Mouse (Mus musculus): ENCODE data around the gene Sorcs1. TPM values are rescaled to one million over a fixed set of nuclear protein-coding genes. Genes with fewer than 3 reads are reported as not detected.

Gene Sorcs1
- polyA plus RNA-seq, 1 experiment: 3.3 TPM

DNA sequence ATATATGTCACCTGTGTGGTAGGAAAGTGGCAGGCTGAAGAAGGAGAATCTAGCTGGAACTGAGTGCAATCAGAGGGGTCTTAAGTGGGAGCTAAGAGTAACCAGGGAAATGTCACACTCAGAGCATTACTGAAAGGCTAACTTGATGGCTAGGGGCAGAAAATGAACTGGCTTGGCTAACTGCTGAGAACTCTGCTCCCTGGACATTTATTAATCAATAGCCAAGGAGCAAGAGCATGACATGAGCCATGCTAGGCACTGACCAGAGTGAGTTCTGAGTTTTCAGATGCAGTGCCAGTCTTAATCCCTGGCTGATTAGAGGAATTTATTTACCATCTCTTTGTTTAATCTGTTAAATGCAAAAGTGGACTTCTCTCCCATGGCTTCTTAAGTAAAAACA is 95.5 kb downstream of the Sorcs1 start:
- Histone ChIP-seq H3K27ac (ENCODE audit: insufficient read depth, low read length) (no peak overlapping the region), H3K4me3 (ENCODE audit: insufficient read depth, low read length) (no peak overlapping the region), H3K4me1 (ENCODE audit: control insufficient read depth, insufficient read depth, low read length) (no peaks in the 10 kb centered on the region)
- no peak for TF ChIP-seq CTCF (IDR thresholded peaks at IDR 0.05; ENCODE audit: borderline replicate concordance, insufficient read depth, low read length)
- no peak for TF ChIP-seq POLR2A (IDR thresholded peaks at IDR 0.05; ENCODE audit: low read depth, low read length)

- Histone ChIP-seq H3K27ac (ENCODE audit: insufficient read depth, low read length) (no peak overlapping the region), H3K4me3 (ENCODE audit: insufficient read depth, low read length) (no peak overlapping the region), H3K4me1 (ENCODE audit: control insufficient read depth, insufficient read depth, low read length) (peaks cover 5% of the 10 kb centered on the region)
- TF ChIP-seq CTCF (IDR thresholded peaks at IDR 0.05; ENCODE audit: borderline replicate concordance, insufficient read depth, low read length): no peak
These were observed 108.7 kb downstream of the Sorcs1 start for GRCm38 (mm10) chr19:50569669-50570195.

GRCm38 (mm10) chr19:50566306-50566705 is 112.1 kb downstream of the Sorcs1 start:
- no peak overlapping the region for H3K4me3 ChIP-seq (ENCODE audit: insufficient read depth, low read length)
- TF ChIP-seq CTCF (IDR thresholded peaks at IDR 0.05; ENCODE audit: borderline replicate concordance, insufficient read depth, low read length) (no peak), POLR2A (IDR thresholded peaks at IDR 0.05; ENCODE audit: low read depth, low read length) (no peak)
- H3K4me1 ChIP-seq (ENCODE audit: control insufficient read depth, insufficient read depth, low read length): peaks cover 5% of the 10 kb centered on the region
- peak overlapping the region; percentile 82 for H3K27ac ChIP-seq (ENCODE audit: insufficient read depth, low read length)

DNA sequence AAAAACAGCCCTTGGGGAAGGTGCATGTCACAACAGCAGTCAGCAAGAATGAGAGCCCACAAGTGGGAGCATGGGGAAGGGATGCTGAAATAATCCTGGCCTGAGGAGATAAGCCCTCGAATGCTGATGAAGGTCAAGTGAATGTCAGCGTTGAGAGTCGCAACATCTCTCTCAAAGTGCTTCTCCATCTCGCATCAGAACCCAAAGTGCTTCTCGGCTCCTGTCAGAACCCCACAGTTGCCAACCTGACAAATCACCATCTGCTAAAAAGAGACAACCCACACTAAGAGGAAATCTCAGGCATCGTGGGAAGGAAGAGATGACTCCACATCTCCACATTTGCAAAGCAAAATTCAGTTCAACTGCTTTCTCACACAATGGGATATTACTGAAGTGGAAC is 119.7 kb downstream of the Sorcs1 start:
- no peaks in the 10 kb centered on the region for H3K4me1 ChIP-seq (ENCODE audit: control insufficient read depth, insufficient read depth, low read length)
- no peak overlapping the region for H3K27ac ChIP-seq (ENCODE audit: insufficient read depth, low read length)
- no peak overlapping the region for H3K4me3 ChIP-seq (ENCODE audit: insufficient read depth, low read length)
- no peak for TF ChIP-seq CTCF (IDR thresholded peaks at IDR 0.05; ENCODE audit: borderline replicate concordance, insufficient read depth, low read length)
- no peak for TF ChIP-seq POLR2A (IDR thresholded peaks at IDR 0.05; ENCODE audit: low read depth, low read length)

- no peaks in the 10 kb centered on the region for H3K4me1 ChIP-seq (ENCODE audit: control insufficient read depth, insufficient read depth, low read length)
- no peak overlapping the region for H3K4me3 ChIP-seq (ENCODE audit: insufficient read depth, low read length)
- no peak overlapping the region for H3K27ac ChIP-seq (ENCODE audit: insufficient read depth, low read length)
- TF ChIP-seq POLR2A (IDR thresholded peaks at IDR 0.05; ENCODE audit: low read depth, low read length) (no peak), CTCF (IDR thresholded peaks at IDR 0.05; ENCODE audit: borderline replicate concordance, insufficient read depth, low read length) (no peak)
These were observed 144.4 kb downstream of the Sorcs1 start for GRCm38 (mm10) chr19:50534031-50534430.

- TF ChIP-seq CTCF (IDR thresholded peaks at IDR 0.05; ENCODE audit: borderline replicate concordance, insufficient read depth, low read length) (no peak), POLR2A (IDR thresholded peaks at IDR 0.05; ENCODE audit: low read depth, low read length) (no peak)
These were observed 150.6 kb downstream of the Sorcs1 start for GRCm38 (mm10) chr19:50527835-50528234.

DNA sequence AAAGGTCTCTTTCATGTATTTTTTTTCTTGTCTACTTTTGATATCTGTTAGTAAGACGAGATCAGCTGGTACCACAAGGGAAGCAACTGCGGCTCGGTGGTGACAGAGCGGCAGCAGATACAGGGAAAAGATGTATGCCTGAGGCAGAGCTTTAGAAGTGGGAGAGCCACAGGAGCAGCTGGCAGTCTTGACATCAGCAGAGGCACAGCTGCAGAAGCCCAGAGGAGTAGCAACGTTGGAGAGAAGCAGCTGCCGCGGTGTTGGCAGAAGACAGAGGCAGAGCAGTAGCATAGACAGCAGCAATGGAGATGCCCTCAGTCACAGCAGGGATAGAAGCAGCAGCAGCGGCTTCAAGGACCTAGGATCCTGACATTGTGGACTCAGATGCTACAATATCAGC is 152.4 kb downstream of the Sorcs1 start:
- TF ChIP-seq CTCF (IDR thresholded peaks at IDR 0.05; ENCODE audit: borderline replicate concordance, insufficient read depth, low read length) (no peak), POLR2A (IDR thresholded peaks at IDR 0.05; ENCODE audit: low read depth, low read length) (no peak)
- no peaks in the 10 kb centered on the region for H3K4me1 ChIP-seq (ENCODE audit: control insufficient read depth, insufficient read depth, low read length)
- H3K4me3 ChIP-seq (ENCODE audit: insufficient read depth, low read length): no peak overlapping the region
- no peak overlapping the region for H3K27ac ChIP-seq (ENCODE audit: insufficient read depth, low read length)

More at GRCm38 (mm10) chr19:50527835-50528234, 150.6 kb downstream of the Sorcs1 start:
- H3K27ac ChIP-seq (ENCODE audit: insufficient read depth, low read length): no peak overlapping the region
- no peaks in the 10 kb centered on the region for H3K4me1 ChIP-seq (ENCODE audit: control insufficient read depth, insufficient read depth, low read length)
- no peak overlapping the region for H3K4me3 ChIP-seq (ENCODE audit: insufficient read depth, low read length)

DNA sequence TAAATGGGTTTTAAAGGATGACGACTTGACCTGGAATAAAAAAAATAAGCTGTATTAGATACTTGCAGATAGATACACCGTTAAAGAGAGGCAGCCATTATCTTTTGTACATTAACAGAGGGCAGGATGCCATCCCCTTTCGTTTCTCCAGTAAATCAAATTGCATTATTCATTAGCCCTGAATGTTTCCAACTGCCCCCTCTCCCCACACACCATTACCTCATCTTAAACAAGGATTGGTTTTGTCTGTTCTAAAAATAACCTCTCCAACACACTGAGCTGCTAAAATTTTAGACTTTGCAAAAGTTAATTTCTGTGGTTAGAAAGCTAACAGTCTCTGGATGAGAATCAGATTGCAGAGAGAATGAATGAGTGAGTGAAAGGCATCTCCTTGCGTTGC is 156.5 kb downstream of the Sorcs1 start:
- Histone ChIP-seq H3K4me1 (ENCODE audit: control insufficient read depth, insufficient read depth, low read length) (no peaks in the 10 kb centered on the region), H3K27ac (ENCODE audit: insufficient read depth, low read length) (no peak overlapping the region), H3K4me3 (ENCODE audit: insufficient read depth, low read length) (no peak overlapping the region)
- no peak for TF ChIP-seq CTCF (IDR thresholded peaks at IDR 0.05; ENCODE audit: borderline replicate concordance, insufficient read depth, low read length)
- no peak for TF ChIP-seq POLR2A (IDR thresholded peaks at IDR 0.05; ENCODE audit: low read depth, low read length)

GRCm38 (mm10) chr19:50515059-50515673 is 163.3 kb downstream of the Sorcs1 start:
- no peak for TF ChIP-seq CTCF (IDR thresholded peaks at IDR 0.05; ENCODE audit: borderline replicate concordance, insufficient read depth, low read length)
- TF ChIP-seq POLR2A (IDR thresholded peaks at IDR 0.05; ENCODE audit: low read depth, low read length): no peak
- H3K4me3 ChIP-seq (ENCODE audit: insufficient read depth, low read length): no peak overlapping the region
- no peak overlapping the region for H3K27ac ChIP-seq (ENCODE audit: insufficient read depth, low read length)
- H3K4me1 ChIP-seq (ENCODE audit: control insufficient read depth, insufficient read depth, low read length): no peaks in the 10 kb centered on the region

- H3K27ac ChIP-seq (ENCODE audit: insufficient read depth, low read length): no peak overlapping the region
- TF ChIP-seq POLR2A (IDR thresholded peaks at IDR 0.05; ENCODE audit: low read depth, low read length) (no peak), CTCF (IDR thresholded peaks at IDR 0.05; ENCODE audit: borderline replicate concordance, insufficient read depth, low read length) (no peak)
- no peaks in the 10 kb centered on the region for H3K4me1 ChIP-seq (ENCODE audit: control insufficient read depth, insufficient read depth, low read length)
- H3K4me3 ChIP-seq (ENCODE audit: insufficient read depth, low read length): no peak overlapping the region
These were observed 164.1 kb downstream of the Sorcs1 start for GRCm38 (mm10) chr19:50514309-50514830.
